Mouse (Mus musculus) lung, embryonic 15.5 days (tissue): Measurements from ENCODE around the gene Cdc42bpg. TPM values are rescaled to one million over a fixed set of nuclear protein-coding genes. Genes with fewer than 3 reads are reported as not detected.

Experiments used
- ATAC-seq: fragments of 200-750 bp; cut with Nextera tagmentation; 2 replicates; pipeline ENCODE4 v1.8.0; 2017; ENCODE audit warnings: moderate number of reproducible peaks, borderline replicate concordance; ENCODE audit not compliant: low FRiP score, low TSS enrichment; ENCODE audit errors: extremely low read depth
- H3K27ac ChIP-seq: fragments of 300-500 bp; sonication (generic); 2 replicates; pipeline ENCODE4 v1.5.1; 2015; ENCODE audit warnings: moderate library complexity, mild to moderate bottlenecking, inconsistent platforms
- H3K27me3 ChIP-seq: fragments of 300-500 bp; sonication (generic); 2 replicates; pipeline ENCODE4 v1.6.1; 2015; ENCODE audit warnings: inconsistent platforms
- H3K36me3 ChIP-seq: fragments of 300-500 bp; sonication (generic); 2 replicates; pipeline ENCODE4 v1.6.1; 2015; ENCODE audit warnings: inconsistent platforms
- H3K4me1 ChIP-seq: fragments of 300-500 bp; sonication (generic); 2 replicates; pipeline ENCODE4 v1.6.1; 2015; ENCODE audit warnings: inconsistent platforms
- H3K4me2 ChIP-seq: fragments of 300-500 bp; sonication (generic); 2 replicates; pipeline ENCODE4 v1.6.1; 2015; ENCODE audit warnings: inconsistent platforms, mild to moderate bottlenecking, moderate library complexity
- H3K4me3 ChIP-seq: fragments of 300-500 bp; sonication (generic); 2 replicates; pipeline ENCODE4 v1.5.1; 2015; ENCODE audit warnings: mild to moderate bottlenecking, inconsistent platforms
- H3K9ac ChIP-seq: fragments of 300-500 bp; sonication (generic); 2 replicates; pipeline ENCODE4 v1.6.1; 2015; ENCODE audit warnings: inconsistent platforms
- H3K9me3 ChIP-seq: fragments of 300-500 bp; sonication (generic); 2 replicates; pipeline ENCODE4 v1.6.1; 2016; ENCODE audit warnings: inconsistent platforms
- WGBS: fragments of 180-500 bp; shearing (Covaris S2); methylation state at CpG from one replicate; pipeline ENCODE4 v1.1.7; 2015; 5-methylcytosine and 5-hydroxymethylcytosine counted together
- polyA plus RNA-seq: library from polyadenylated mRNA; unstranded; fragments of >200 nt; fragmentation: Nextera tagmentation; extraction: Ambion mirVana; gene quantifications from 2 replicates; pipeline ENCODE4 v1.2.1, GENCODE M21; 2015

The Cdc42bpg gene
- polyA plus RNA-seq, 1 experiment from 2014 or later: 0.92 TPM

DNA sequence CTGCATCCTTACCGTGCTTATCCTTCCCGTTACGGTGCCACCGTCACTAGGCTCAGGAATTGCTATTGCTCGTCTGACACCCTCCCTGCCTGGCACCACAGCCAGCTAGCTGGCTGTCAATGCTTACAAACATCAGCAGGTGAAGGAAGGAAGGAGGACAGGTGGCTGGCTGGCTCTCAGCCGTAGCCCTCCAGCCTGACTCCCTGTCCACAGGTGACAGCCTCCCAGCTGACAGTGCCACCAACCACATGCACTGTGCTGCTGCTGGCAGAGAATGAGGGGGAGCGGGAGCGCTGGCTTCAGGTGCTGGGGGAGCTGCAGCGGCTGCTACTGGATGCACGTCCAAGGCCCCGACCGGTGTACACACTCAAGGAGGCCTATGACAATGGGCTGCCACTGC is 11.9 kb downstream of the Cdc42bpg start:
- Histone ChIP-seq H3K36me3 (peaks cover 64% of the 10 kb centered on the region), H3K9ac (no peak overlapping the region), H3K4me1 (0 out of 2 replicates have a peak, but pooled peaks cover 4% of the 10 kb centered on the region), H3K27ac (no peak overlapping the region), H3K4me3 (no peak overlapping the region), H3K9me3 (no peaks in the 10 kb centered on the region), H3K4me2 (no peak overlapping the region), H3K27me3 (no peaks in the 10 kb centered on the region)
- no peak for ATAC-seq
- WGBS: 88% methylated on average over 12 of the region's 12 CpGs

DNA sequence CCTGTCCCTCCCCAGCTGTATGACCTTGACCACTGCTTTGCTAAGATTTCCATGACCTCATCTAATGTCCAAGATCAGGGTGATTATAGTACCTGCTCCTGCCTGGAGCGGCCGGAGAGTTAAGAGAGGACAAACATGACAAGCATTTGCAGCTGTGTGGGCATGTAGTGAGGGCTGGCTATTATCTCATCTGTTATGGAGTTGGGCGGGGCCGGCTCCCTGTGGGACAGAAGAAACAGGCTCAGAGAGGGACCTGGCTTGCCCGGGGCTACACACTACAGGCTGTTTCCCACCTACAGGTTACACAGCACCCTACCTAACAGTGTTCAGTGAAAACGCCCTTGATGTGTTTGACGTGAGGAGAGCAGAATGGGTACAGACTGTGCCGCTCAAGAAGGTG is 15.1 kb downstream of the Cdc42bpg start:
- ATAC-seq: no peak
- Histone ChIP-seq H3K27ac (no peak overlapping the region), H3K36me3 (peaks cover 46% of the 10 kb centered on the region), H3K27me3 (no peaks in the 10 kb centered on the region), H3K4me2 (no peak overlapping the region), H3K9me3 (no peaks in the 10 kb centered on the region), H3K4me1 (no peaks in the 10 kb centered on the region), H3K4me3 (no peak overlapping the region), H3K9ac (no peak overlapping the region)
- 74% methylated on average over 8 of the region's 8 CpGs for WGBS

DNA sequence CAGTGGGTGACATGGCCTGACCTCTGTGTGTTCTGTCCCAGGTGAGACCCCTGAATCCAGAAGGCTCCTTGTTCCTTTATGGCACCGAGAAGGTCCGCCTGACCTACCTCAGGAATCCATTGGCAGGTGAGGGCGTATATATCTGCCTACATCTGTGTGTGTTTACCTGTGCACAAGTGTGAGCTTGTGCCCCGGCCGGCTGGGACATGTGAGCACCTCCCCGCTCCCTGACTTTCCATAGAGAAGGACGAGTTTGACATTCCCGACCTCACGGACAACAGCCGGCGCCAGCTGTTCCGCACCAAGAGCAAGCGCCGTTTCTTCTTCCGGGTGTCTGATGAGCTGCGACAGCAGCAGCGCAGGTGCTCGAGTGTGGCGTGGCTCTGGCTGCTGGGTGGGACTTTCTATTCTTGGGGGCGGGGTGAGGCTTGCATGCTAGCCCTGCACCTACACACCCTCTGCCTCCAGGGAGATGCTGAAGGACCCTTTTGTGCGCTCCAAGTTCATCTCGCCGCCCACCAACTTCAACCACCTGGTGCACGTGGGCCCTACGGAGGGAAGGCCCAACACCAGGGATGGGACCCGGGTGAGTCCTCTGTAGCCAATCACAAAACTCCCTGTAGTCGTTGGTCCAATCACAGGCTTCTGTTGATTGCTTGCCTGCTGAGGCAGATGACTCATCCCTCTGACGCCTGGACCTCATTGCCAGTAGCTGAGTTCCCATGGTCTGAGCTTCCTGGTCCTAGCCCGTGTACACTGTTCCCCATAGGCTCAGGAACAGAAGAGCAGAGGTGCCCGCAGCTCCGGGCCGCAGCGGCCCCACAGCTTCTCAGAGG is 15.7 kb downstream of the Cdc42bpg start:
- Histone ChIP-seq H3K4me3 (no peak overlapping the region), H3K9ac (no peak overlapping the region), H3K9me3 (no peaks in the 10 kb centered on the region), H3K27me3 (no peaks in the 10 kb centered on the region), H3K36me3 (peaks cover 40% of the 10 kb centered on the region), H3K4me1 (no peaks in the 10 kb centered on the region), H3K27ac (no peak overlapping the region), H3K4me2 (no peak overlapping the region)
- ATAC-seq: 0 out of 2 replicates have a peak, but pooled peaks have one; percentile 39
- 64% methylated on average over 33 of the region's 33 CpGs for WGBS

DNA sequence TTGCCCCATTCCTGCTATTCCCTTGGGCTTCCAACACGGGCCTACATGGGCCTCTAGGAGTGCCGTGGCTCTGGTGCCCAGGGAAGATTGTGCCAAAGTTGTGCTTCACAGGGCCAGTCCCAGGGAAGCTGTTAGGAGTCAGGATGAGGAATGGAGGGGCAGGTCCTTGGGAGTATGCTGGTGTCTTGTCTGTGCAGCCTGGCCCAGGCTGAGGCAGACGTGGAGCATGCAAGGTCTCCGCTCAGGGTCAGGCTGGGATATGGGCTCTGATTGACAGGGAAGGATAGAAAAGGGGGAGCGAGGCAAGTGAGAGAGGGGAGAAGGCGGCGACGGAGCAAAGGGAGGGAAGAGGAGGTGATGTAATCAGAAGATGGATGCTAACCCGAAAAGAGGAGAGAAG is 18.5 kb downstream of the Cdc42bpg start:
- ATAC-seq: no peak
- H3K36me3 ChIP-seq: peaks cover 21% of the 10 kb centered on the region
- no peak overlapping the region for H3K4me3 ChIP-seq
- no peak overlapping the region for H3K27ac ChIP-seq
- H3K9me3 ChIP-seq: no peaks in the 10 kb centered on the region
- H3K9ac ChIP-seq: no peak overlapping the region
- H3K27me3 ChIP-seq: no peaks in the 10 kb centered on the region
- no peak overlapping the region for H3K4me2 ChIP-seq
- WGBS: 76% methylated on average over 9 of the region's 9 CpGs
- no peaks in the 10 kb centered on the region for H3K4me1 ChIP-seq

DNA sequence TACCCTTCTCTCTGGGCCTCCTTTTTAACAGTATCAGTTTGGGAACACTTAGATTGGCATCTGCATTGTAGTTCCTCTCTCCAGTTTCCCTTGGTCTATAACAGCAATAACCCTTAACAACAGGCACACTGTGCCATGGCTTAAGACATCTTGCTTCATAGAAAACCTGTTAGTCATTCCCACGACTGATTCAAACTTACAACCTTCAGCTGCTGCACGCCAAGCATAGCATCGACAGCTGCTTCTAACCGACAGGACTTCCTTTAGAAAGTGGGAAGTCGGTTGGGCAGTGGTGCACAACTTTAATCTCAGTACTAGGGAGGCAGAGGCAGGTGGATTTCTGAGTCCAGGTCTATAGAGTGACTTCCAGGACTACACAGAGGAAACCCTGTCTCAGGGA is 24.9 kb downstream of the Cdc42bpg start:
- Histone ChIP-seq H3K36me3 (0 out of 2 replicates have a peak, but pooled peaks cover under 1% of the 10 kb centered on the region), H3K4me3 (no peak overlapping the region)
- ATAC-seq: no peak

DNA sequence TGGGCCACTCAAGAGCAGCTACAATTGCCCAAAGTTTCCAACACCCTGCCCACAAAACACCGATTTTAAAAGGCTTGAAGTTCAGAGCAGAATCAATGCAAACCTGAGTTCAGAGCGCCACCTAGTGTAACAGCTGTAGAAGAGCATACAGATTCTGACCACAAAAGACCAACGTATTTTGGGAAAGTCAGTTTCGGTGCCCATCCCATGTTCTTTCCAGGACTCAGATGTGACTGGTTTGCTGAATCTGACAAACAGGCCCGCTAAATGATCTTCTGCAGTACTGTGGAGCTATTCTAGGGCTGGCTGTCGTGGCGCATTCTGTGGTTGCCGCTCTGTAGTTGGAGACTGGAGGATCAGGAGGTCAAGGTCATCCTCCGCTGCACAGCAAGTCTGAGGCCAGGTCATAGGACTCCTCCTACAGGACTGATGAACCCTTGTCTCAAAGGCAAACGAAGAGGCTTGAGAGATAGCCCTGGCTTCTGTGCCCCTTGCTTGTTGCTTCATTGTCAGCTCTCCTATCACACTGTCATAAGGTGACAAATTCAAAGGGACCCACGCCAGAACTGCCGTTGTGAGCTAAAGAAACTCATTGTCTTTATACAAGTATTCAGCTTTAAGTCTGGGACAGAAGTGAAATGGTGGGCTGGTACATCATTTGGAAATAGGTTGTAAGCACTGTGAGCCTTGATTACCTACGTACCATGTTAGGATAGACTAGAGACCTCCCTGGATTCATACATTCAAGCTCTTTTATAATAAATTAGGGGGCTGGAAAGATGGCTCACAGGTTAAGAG is 25.7 kb downstream of the Cdc42bpg start:
- H3K4me3 ChIP-seq: peak overlapping the region; percentile 7; the same call in 1 of the 2 replicates
- ATAC-seq: no peak

More for the DNA sequence above, 24.9 kb downstream of the Cdc42bpg start:
- Histone ChIP-seq H3K27ac (no peak overlapping the region), H3K4me1 (peaks cover 16% of the 10 kb centered on the region), H3K27me3 (no peaks in the 10 kb centered on the region), H3K9ac (no peak overlapping the region), H3K9me3 (no peaks in the 10 kb centered on the region), H3K4me2 (peak overlapping the region; percentile 45; the same call in 1 of the 2 replicates)
- 43% methylated on average over 5 of the region's 5 CpGs for WGBS

DNA sequence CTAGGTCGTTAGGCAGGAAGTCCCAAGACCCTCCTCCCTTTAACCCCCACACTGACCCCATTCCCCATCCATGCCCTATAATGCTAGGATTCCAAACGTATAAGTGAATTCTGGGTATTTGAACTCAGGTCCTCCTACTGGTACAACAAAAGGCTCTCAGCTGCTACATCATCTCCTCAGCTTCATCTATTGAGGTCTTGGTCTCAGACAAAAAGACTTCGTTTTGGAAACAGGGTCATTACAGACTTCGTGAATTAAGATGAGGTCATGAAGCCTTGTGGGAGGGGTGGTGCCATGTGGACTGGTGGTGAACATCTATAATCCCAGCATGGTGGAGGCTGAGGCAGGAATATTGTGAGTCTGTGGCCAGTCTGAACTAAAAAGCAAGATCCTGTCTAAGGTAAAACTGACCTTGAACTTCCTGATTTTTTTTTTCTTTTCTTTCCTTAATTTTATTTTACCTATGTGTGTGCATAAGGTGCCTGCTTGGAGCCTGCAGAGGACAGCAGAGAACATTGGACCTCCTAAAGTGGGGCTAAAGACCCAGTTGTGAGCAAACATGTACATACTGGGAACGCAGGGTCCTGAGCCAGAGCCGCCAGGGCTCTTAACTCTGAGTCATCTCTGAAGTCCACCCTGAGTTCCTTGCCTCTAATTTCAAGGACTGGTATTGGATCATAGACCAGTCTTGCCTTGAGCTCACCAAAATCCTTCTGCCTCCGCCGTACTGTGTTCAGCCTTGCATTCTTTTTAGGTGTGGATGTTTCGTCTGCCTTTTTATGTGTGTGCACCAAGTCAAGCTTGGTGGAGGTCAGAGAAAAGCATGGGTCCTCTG is 27.7 kb downstream of the Cdc42bpg start:
- H3K4me3 ChIP-seq: peak overlapping the region; percentile 89

More for the DNA sequence above, 25.7 kb downstream of the Cdc42bpg start:
- peaks cover under 1% of the 10 kb centered on the region; the same call in 1 of the 2 replicates for H3K36me3 ChIP-seq
- H3K9ac ChIP-seq: peak overlapping the region; percentile 31; the same call in 1 of the 2 replicates
- H3K4me1 ChIP-seq: peaks cover 24% of the 10 kb centered on the region
- H3K4me2 ChIP-seq: peak overlapping the region; percentile 45
- H3K9me3 ChIP-seq: no peaks in the 10 kb centered on the region
- no peak overlapping the region for H3K27ac ChIP-seq
- H3K27me3 ChIP-seq: no peaks in the 10 kb centered on the region
- WGBS: 20% methylated on average over 13 of the region's 13 CpGs

DNA sequence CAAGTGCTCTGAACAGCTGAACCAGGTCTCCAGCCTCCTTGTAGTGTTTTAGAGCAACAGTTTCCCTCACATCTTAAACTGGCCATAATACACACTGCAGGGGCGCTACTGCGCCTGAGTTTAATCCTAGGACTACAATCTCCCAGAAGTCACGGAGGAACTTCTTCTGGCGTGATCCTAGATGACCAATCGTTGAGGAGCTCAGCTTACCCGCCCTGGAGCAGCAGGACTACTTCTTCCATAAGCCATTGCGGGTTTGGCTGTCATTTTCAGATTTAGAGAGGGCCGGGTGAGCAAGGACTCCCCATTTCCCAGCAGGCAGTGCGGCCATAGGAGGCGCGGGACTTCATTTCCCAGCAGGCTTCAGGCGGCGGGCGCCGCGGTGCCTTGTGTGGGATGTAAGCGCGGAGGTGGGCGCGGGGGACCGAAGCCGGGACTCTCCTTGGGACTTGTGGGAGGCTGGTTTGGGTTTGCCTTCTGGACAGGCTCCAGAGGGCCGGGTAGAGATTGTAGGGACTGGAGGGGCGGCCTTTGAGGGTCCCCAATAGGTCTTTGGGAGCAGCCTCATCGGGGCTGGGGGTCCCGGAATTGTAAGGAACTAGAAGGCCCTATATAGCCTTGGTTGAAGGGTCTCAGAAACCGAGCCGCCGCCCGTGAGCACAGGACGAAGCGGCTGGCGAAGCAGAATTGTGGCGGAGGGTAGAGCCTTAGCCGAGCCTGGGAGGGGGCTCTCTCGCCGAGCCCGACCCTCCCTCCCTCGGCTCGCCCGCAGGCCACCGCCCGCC is 28.6 kb downstream of the Cdc42bpg start, which contains the start of gene Men1:
Men1 (plus strand) TSS at position 307 of the 785 bp plus-strand sequence.
- peak; percentile 92 for ATAC-seq
- H3K4me2 ChIP-seq: peak within 1 kb of the TSS; percentile 86
- under 1% methylated on average over 38 of the region's 43 CpGs for WGBS

More for the DNA sequence above, 27.7 kb downstream of the Cdc42bpg start:
- H3K4me1 ChIP-seq: peaks cover 30% of the 10 kb centered on the region
- 54% methylated on average over 9 of the region's 9 CpGs for WGBS
- 0 out of 2 replicates have a peak, but pooled peaks have one; percentile 1 for ATAC-seq
- H3K27me3 ChIP-seq: no peaks in the 10 kb centered on the region
- H3K4me2 ChIP-seq: peak overlapping the region; percentile 86
- peak overlapping the region; percentile 89 for H3K27ac ChIP-seq
- H3K9ac ChIP-seq: peak overlapping the region; percentile 39; the same call in 1 of the 2 replicates
- H3K9me3 ChIP-seq: no peaks in the 10 kb centered on the region
- H3K36me3 ChIP-seq: peaks cover 21% of the 10 kb centered on the region

DNA sequence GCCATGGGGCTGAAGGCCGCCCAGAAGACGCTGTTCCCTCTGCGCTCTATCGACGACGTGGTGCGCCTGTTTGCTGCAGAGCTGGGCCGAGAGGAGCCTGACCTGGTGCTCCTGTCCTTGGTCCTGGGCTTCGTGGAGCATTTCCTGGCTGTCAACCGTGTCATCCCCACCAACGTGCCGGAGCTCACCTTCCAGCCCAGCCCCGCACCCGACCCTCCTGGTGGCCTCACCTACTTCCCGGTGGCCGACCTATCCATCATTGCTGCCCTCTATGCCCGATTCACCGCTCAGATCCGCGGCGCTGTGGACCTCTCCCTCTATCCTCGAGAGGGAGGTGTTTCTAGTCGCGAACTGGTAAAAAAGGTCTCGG is 29.2 kb downstream of the Cdc42bpg start:
- no peaks in the 10 kb centered on the region for H3K9me3 ChIP-seq
- H3K9ac ChIP-seq: peak overlapping the region; percentile 90
- peak overlapping the region; percentile 89 for H3K4me3 ChIP-seq
- ATAC-seq: peak; percentile 9
- H3K27me3 ChIP-seq: no peaks in the 10 kb centered on the region
- peak overlapping the region; percentile 41 for H3K27ac ChIP-seq
- under 1% methylated on average over 19 of the region's 25 CpGs for WGBS
- H3K4me2 ChIP-seq: peak overlapping the region; percentile 86
- peaks cover 35% of the 10 kb centered on the region for H3K36me3 ChIP-seq
- H3K4me1 ChIP-seq: peaks cover 38% of the 10 kb centered on the region

More for the DNA sequence above, 28.6 kb downstream of the Cdc42bpg start, which contains the start of gene Men1:
- Histone ChIP-seq H3K4me1 (peaks cover 32% of the 10 kb centered on the region), H3K27me3 (no peaks in the 10 kb centered on the region), H3K36me3 (peaks cover 30% of the 10 kb centered on the region), H3K9ac (peak within 1 kb of the TSS; percentile 90), H3K27ac (peak within 1 kb of the TSS; percentile 89), H3K9me3 (no peaks in the 10 kb centered on the region), H3K4me3 (peak within 1 kb of the TSS; percentile 89)

DNA sequence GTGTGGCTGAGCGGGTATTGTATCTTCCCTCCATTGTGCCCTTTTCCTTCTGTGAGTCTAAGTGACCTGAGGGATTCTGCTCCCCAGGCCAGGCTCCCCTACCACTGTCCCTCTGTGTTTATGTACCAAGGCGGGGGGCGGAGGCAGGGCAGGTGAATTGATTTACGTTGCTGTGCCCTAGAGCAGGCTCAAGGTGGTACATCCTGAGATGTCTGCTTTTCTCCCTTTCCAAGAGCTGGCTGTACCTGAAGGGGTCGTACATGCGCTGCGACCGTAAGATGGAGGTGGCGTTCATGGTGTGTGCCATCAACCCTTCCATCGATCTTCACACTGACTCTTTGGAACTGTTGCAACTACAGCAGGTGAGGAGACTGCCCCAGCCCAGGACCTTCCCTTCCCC is 30.7 kb downstream of the Cdc42bpg start:
- H3K36me3 ChIP-seq: peaks cover 35% of the 10 kb centered on the region
- H3K4me2 ChIP-seq: peak overlapping the region; percentile 86
- peak overlapping the region; percentile 89; the same call in 1 of the 2 replicates for H3K4me3 ChIP-seq
- peak overlapping the region; percentile 90 for H3K9ac ChIP-seq
- H3K27ac ChIP-seq: no peak overlapping the region
- WGBS: 84% methylated on average over 10 of the region's 10 CpGs
- peaks cover 41% of the 10 kb centered on the region for H3K4me1 ChIP-seq
- no peaks in the 10 kb centered on the region for H3K27me3 ChIP-seq
- no peak for ATAC-seq
- H3K9me3 ChIP-seq: no peaks in the 10 kb centered on the region
